Mouse (Mus musculus) natural killer cell, adult 2 months (primary cell): ENCODE data around the gene Snd1.

Source experiments
- DNase-seq, 2 experiments: peaks; one replicate each; pipeline ENCODE4 v3.0.0; 2022; ENCODE audit warnings: low spot score in 2 of 2

Gene Snd1

DNA sequence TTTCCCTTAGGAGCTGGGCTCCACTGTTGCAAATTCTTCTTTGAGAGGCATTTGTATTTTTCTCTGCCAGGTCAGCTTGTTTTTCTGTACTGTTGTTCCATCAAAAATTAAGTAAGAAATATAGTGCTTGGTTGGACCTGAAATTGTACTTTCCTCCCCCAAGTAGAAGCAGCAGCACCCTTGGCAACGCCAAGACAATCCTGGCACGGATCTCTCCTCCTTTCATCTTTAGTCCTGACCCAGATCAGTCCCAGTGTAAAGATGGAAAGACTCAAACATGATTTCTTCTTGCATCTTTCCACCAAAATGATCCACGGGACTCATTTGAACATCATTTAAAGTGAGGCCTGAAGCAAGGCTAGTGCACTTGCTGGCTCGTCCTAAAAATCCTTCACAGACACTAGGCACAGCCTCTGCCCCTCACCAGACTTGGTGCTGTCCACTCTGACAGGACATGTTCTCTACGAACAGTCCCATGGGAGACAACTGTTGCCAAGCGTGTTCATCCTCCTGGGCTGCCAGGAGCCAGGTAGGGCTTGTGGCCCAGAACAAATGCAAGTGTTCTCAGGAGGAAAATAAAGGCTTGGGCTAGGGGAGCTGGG, 328.8 kb downstream of the Snd1 start:
- no peak for DNase-seq

DNA sequence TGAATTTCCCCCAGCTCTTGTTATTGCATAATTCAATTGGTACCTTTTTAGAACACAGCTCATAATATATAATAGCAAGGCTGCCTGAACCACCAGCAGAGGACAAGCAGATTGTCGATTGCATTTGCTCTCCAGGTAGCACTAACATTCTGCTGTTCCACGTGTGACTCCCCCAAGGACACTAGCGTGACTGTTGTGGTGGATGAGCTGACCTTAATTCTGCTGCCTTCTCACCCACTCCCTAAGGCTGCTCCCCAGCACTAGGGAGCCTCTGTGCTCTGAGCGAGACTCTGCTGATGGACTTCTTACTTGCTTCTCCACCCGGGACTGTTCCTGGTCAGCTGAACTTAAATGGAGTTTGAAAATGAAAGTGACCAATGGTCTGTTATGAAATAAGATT, 329.8 kb downstream of the Snd1 start:
- no peak for DNase-seq

DNA sequence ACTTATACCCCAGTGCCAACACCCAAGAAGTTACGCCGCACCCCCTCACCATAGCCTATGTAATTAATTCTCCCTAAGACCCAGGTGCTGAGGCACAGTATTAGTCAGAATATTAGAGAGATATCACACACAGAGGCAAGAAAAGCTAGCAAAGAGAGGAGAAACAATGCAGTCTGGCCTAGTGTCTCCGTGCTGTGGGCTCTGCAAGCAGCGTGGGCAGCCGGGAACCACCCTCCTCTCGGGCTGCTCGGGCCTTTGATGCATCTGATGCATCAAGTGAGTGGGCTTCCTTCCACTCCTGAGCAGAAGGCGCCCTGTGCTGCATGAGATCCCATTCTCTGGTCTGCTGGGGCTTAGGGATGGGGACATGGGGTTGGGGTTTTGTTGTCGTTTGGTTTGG, 338.1 kb downstream of the Snd1 start:
- DNase-seq: no peak

DNA sequence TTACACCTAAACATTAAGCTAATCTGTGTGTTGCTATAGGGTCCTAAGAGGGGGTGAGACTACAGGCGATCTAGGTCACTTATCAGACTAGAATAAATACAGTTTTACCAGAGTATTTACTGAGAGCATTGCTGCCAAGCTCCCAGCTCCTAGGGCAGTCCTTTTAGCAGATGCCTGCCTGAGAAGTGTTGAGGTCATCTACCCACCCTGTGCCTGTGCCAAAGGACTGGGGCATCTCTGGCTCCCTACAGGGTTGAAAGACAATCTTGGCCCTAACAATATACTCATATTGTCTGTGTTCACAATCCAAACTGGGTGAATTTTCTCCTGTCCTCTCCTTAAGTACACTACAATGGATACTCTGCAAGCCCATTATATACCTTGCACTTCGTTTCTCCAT, 340.0 kb downstream of the Snd1 start:
- no peak for DNase-seq

DNA sequence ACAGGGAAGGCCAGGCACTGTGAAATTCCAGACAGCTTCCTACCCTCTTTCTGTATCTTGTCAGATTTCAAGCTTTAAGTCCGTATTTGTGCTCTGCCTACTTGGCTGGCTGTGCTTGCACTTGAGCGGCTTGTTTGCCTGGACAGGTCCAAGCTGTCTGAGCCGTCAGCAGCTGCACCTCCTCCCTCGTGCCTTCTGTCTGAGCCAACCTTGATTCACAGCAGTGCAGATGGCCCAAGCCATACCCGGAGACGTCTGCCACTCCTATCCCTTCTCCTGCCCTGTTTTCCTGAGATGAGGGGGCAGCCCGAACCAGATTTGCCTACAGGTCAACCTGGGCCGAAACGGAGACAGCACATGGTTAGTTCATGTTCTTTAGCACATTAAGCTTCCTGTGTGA, 342.1 kb downstream of the Snd1 start:
- DNase-seq: no peak

DNA sequence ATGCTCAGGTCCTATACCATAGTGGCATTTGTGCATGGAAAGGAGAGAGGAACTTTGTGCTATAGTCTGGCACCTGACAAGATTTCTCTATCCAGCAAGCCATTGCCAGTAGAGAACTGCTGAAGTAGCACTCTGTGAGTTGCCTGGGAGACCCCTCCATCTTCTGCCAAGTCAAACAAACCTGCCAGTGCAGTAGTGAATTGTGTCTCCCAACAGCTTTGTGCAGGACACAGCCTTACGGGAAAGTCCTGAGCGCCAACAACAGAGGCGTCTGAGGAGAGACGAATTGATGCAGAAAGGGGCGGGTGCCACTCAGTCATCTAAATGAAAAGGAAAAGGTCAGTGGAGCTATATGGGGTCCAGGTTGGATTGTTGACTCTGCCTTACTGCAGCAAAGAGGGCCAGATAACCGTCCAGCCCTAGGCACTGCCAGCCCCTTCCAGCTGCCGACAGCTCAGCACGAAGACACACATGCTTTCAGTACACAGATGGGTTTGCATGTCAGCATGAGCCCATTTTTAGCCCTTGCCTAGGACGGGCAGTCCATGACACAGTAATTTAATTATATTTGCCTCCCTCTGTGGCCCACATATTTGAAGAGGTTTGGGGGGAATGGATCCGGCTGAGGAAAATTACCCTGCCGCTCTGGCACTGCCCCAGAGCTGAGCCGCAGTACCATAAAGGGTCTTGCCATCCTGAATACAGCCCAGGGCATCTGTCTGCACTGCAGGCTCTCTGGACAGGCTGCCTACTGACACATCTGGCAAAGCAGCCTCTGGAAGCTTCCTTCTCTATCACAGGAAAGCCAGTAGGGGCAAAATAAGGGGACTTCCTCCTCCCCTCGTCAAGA, 344.8 kb downstream of the Snd1 start:
- DNase-seq: no peak

DNA sequence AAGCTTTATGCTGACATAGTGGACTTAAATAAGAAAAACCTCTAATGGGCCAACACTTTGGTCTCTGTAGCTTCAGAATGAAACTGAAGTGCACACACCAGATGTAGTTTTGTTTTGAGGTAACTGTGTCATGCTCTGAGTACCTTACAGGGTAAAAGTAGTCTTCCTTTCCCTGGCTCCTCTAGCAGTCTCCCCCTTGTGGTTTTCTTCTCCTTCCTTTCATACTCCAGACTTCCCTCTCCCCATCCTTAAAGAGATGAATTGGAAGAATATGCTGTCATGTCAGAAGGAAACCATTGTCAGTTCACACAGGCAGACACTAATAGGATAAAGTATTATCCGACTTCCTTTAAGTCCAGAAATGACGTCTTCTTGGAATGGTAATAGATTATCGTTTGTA, 347.4 kb downstream of the Snd1 start:
- no peak for DNase-seq

DNA sequence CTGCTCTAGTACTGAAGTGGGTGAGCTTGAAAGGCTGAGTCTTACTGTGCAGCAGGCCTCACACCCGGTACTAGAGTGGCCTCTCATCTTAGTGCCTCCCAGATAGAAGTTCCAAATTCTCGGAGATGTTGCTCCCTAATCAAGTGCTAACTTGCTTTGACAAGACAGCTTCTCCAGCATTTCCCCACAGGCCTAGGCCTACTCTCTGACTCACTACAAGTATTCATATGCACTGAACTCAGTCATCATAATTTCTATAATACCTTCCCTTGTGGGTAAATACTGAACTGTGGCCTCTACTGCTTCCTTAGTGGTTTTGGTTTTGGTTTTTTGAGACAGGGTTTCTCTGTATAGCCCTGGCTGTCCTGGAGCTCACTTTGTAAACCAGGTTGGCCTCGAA, 348.4 kb downstream of the Snd1 start:
- no peak for DNase-seq

DNA sequence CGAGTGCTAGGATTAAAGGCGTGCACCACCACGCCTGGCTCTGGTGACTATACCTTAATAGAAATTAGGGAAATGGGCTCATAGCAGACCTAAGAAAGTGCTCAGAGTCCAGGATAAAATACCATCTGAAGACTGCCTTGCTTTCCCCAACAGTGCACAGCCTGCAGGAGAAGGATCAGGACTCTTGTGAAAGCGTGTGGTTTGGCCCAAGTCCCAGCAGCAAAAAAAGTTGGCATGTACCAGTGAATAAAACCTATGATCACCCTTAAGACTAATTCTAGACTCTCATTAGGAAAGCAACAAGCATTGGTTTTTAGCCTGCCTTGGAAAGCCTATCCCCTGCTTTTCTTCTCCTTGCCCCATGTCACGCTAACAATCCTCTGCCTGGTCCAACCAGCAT, 348.9 kb downstream of the Snd1 start:
- DNase-seq: no peak

DNA sequence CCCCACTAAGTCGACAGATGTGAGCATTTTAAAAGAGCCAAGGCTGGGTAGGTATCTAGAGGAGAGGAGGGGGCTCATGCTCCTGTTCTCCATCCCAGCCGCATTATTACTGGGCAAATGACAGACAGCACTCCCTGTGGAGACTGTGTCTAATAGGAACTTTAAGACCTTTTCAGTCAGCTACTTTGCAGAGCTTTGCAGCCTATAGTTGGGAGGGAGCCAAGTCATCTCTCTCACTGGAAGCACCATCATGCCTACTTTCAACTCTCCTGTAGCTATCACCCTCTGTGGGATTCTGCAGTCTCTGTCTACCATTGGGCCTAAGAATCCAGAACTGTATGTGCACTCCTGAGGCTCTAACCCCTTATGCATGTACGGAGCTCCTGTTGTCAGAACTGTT, 351.0 kb downstream of the Snd1 start:
- no peak for DNase-seq

DNA sequence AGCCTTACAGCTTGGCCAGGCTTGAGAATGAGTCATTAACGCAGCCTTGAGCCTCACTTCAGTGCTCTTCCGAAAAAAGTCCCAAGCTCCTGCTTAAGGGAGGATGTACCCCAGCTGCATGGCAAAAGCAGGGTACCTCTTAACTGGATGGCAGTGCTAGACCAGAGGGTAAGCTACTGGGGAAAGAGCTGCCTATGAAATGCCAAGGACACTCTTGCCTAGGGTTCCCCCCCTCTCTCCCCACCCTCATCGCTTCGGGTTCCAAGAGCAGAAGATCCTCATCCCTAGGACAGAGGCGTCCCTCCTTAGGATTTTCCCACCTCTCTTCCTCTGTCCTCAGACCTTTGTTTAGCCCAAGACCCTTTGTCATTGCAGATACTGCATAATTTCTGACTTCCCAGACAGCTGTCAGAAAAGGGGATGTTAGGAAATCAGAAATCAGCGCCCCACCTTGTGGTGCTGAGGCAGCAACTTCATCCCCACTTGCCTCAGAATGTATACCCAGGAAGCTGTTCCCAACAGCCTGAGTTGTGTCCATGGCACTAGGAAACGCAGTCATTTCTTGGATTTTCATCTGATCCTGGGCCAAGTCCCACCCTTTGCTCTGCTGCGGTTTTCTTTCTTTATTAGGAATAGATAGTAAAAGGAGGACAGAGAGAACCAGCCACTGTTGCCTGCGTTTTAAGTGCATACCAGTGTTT, 351.9 kb downstream of the Snd1 start:
- no peak for DNase-seq

DNA sequence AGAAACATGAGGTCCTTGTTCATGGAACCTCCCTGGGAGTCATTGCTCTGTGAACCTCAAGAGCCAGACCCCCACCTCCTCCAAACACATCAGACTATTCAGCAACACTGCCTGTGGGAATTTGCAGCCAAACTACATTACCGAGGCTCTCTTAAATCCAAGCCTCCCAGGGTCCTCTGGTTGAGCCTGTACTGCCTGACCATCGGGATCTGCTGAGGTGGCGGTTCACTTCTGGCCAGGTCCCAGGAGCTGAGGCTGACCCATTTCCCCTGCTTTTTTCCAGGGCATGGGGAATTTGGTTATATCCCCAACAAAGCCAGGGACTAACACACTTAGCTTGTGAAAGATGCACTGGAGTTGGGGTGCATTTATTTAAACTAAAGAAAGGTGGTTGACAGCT, 352.6 kb downstream of the Snd1 start:
- DNase-seq: no peak

DNA sequence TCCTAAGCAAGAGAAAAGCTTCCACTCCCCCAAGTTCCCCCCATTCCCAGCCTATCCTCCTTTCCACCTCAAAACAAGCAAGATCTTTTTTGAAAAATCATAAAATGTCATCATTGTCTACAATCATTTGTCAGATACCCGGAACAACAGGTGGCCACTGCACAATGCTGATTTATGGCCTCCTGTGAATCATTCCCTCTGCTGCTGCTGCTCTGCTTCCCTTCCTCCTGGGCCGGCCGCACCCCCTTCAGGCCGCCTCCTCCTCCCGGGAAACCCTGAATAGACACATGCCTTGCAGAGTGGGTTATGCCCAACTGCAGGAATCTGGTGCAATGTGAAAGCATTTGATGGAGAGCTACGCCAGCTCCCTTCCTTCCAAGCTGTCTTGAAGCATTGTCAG, 353.7 kb downstream of the Snd1 start:
- DNase-seq: no peak

DNA sequence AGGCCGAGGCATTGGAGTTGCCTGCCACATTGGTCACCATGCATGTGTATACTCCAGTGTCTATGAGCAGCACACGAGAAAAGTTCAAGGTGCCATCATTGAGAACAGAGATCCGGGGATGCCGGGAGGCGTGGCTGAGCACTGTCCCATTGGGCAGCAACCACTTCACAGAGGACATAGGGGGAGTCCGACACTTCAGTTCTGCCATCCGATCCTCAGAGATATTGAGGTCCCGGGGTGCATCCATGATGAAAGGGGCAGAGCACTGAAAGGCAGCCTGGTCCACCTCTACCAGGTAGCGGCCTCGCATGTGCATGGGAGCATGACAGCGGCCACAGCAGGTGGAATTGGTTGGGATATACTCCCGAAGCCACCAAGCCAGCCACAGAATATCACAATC, 355.4 kb downstream of the Snd1 start:
- no peak for DNase-seq

DNA sequence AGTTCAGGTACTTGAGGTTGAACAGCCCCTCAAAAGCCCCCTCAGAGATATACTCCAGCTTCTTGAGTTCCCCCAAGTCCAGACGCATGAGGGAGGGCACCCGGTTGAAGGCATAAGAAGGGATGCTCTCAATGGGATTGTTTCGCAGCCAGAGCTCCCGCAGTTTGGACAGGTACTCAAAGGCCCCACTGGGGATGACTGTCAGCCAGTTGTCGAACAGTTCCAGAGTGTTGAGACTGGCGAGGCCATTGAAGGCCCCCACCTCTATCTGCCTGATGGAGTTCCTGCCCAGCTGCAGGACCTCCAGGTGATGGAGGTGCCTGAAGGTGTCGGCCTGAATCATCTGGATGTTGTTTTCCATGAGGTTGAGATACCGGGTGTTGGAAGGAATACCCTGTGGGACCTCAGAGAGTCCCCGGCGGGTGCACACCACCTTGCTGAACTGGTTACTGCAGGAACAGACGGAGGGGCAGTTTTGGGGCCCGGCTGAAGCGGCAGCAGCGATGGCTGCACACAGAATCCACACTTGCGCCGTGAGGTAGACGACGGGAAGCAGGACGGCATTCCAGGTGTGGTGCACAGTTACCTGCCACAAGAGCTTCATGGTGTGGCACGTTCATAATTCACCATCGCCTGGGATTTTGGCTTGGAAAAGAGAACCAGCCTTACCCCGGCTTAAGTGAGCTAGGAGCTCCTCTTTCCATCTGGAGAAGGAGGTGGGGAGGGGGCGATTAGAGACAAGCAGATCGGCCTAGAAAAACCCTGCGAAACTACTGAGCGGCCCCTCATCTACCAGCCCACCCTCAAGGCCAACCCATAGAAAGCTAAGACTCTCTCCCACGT, 356.3 kb downstream of the Snd1 start, which contains the start of gene Lrrc4:
TSS of gene Lrrc4 (minus strand) at position 737 of the 843 bp plus-strand sequence.
- DNase-seq: no peak

DNA sequence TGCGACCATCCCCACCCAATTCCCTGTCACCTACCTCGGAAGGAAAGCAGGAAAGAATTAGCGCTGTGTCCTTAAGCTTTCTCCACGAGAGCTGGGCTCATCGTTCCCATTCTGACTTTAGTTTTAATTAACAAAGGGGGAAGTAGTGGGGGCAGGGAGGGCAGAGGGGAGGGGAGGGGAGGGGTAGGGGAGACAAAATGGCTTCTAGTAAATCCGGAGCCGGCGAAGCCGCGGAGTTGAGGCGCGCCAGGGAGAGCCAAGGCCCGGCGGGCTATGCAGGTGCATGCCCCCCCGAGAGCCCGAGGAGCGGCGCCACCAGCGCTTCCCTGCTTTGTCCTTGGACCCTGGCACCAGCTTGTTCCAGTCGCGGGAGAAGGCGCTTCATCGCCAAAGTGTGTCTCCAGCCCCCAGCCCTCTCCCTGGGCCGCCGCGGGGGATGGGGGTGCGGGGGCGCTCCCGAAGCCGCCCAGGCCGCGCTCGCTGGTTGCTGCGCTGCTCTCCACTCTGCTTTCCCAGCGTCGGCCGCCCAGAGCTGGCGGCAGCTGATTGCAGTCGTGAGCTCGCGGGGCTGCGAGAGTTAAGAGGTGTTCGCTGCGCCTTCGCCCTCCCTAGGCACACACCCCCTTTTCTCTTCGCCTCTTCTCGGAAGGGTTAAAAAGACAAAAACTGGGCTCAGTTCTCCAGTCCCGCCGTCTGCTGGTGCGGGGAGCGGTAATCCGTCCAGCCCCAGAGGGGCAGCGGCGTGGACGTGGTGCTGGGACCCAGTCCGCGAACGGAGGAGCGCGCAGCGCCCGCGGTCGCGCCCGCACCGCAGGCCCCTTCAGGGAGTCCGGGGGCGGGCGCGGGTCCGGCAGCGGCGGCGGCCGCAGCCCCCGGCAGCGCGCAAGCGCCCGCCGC, 357.2 kb downstream of the Snd1 start:
- DNase-seq: no peak

DNA sequence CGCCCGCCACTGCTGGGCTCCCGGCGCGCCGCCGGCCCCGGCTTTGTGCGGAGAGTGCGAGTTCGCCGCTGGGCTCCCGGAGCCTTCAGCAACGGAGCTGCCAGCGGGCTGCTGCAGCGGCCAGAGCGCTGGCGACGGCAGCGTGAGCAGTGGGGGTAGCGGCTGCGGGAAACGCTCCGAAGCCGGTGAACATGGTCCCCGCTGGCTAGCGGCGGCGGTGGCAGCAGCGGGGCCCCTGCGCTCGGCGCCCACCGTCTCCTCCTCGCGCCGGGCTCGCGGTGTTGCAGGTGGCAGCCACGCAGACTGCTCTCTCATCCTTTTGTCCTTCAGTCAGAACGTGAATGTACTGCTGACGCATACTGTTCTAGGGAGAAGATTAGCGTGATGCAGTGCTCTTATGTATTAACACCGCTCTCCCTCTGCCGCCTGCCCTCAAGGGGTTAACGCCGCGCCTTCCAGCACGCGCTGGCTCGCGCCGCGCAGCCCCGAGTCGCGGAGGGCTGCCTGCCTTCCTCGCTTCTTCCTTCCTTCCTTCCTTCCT, 357.9 kb downstream of the Snd1 start:
- DNase-seq: no peak

DNA sequence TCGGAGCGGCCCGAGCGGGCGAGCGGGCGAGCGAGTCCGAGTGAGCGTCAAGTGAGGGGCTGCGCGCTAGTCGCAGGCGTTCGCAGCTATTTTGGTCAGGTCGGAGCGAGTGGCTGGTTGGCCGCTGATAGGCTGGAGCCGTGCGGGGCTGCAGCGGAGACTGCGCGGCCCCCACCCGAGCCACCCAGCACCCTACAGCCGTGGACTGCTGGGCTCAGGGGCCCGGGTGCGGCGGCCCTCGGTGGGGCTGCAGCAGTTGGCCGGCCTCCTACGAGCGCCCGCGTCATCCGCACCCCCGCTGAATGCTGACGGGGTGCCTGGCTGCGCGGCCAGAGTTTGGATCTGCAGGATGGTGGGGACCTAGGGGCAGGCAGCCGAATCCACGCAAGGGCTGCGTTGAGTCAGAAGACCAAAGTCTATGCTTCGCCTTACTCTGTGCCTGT, 358.5 kb downstream of the Snd1 start:
- DNase-seq: no peak

DNA sequence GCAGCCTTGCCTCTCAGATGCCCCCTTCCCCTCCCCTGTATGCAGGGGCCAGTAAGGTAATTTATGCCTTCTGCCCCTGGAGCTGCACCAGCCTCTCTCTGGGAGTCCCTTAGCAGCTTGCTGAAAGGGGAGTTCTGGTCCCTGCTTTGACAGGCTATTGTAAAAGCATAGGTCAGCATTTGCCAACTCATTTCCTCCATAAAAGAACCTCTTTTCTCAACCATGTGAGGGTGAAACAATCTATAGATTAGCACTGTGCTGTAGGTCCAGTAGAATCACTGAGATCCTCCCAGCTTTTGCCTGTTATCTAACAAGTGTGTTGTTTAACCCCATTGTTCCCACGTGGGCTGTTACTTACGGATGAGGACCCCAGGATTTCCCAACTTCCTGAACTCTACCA, 359.1 kb downstream of the Snd1 start:
- DNase-seq: no peak

DNA sequence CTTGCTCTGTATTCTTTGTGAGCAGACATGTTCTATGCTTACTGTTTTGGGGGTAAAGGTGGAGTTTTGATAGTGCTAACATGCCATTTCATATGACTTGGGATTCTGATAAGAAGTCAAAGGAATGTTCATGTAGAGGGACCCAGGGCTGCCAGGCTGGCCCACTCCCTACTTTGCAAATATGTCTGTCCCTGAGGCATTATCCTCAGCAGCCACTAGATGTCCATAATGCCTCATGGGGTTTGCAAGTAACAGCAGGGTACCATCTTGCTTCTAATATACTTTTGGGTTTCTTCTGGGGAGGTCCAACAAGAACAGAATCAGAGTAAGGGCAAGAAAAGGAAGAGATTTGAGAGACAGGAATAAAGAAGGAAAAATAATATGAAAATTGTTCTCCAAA, 361.7 kb downstream of the Snd1 start:
- no peak for DNase-seq

DNA sequence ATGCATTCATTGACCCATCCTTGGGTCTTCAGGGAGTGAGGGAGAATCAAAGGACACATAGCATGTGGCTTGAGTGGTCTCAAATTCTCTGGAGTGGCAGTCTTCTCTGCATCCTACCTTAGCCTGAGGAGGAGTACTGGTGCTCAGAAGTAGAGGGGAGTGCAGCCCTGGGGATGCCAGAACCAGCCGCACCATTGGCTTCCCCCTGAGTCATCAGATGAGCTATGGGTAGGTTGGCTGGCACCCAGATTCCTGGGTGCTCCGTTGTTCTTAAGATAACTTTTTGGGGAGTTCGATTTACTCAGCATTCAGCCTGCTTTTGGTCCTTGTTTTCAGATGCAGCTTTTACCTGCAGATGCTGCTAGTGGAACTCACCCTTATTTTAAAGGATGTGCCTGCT, 366.6 kb downstream of the Snd1 start:
- no peak for DNase-seq
